Mouse (Mus musculus) C2C12 (cell line): Measurements from ENCODE around the gene Rgs6.

Experiments used
- CTCF ChIP-seq: IDR thresholded peaks from one replicate; pipeline ENCODE4 v1.5.1; 2011; ENCODE audit not compliant: control insufficient read depth, insufficient read depth, insufficient read length
- MYOD1 ChIP-seq: IDR thresholded peaks from one replicate; pipeline ENCODE4 v1.6.1; 2011; ENCODE audit warnings: low read depth; ENCODE audit not compliant: control insufficient read depth, insufficient read length

GRCm38 (mm10) chr12:83033171-83033835 lies 445.2 kb downstream of the Rgs6 start:
- TF ChIP-seq CTCF (no peak), MYOD1 (no peak)
